Mouse (Mus musculus): ENCODE results near the gene Dlx3. TPM values are rescaled to one million over a fixed set of nuclear protein-coding genes. Genes with fewer than 3 reads are reported as not detected.
A peak's percentile ranks its signal among the peaks of the same experiment; 100 is the strongest.

Gene Dlx3
- polyA plus RNA-seq, 1 experiment: not detected

DNA sequence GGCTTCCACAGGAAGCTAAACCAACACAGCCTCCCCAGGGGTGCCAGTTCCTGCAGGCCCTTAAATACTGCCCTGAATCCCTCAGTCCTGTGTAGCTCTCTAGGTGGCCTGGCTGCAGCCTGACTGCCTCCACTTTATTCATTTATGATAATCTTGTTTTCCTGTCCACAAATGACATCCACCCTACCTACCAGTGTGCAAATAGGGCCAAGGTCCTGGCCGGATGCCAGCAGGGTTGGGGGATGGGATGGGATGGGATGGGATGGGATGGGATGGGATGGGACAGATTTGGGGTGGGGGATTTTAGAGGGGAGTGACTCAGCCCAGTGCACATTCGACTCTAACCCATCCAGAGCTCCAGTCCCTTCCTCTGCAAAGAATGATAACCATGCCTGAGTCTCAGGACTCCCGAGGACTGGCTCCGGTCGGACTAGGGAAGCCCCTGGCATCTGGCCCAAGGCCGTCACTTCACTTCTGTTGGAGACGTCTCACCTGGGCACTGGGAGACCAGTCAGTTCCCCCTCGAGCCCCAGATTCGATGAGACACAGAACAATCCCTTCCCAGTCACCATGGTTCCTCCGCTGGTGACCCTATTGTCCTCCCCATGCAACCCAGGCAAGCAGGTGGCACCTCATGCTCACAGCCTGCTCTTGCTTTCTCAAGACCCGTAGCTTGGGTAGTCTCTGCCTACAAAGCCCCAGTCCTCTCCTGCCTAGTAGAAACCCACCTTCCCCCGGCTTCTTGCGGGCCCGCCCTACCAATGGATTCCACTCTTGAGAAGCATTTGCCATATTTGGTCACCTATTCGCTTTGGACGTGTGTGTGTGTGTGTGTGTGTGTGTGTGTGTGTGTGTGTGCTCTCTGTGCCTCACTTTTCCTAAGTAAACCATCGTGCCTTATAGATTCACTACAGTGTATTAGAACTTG is 32.4 kb upstream of the Dlx3 start:
- Histone ChIP-seq H3K4me3 (ENCODE audit: extremely low read depth, insufficient read depth, insufficient read length) (no peak overlapping the region), H3K36me3 (ENCODE audit: control insufficient read depth, insufficient read depth, low read length) (no peaks in the 10 kb centered on the region), H3K27me3 (ENCODE audit: control insufficient read depth, insufficient read depth, low read length) (0 out of 2 replicates have a peak, but pooled peaks cover 1% of the 10 kb centered on the region), H3K4me1 (ENCODE audit: control insufficient read depth, insufficient read depth, insufficient read length) (no peaks in the 10 kb centered on the region; the same call in 1 of the 2 replicates), H3K27ac (ENCODE audit: insufficient read depth, low read length) (no peak overlapping the region)
- WGBS: 84% methylated on average over 17 of the region's 17 CpGs
- no peak for DNase-seq (ENCODE audit: low read depth in 1 of 2, low spot score in 2 of 2)
- TF ChIP-seq CTCF (IDR thresholded peaks at IDR 0.05; ENCODE audit: extremely low read depth, insufficient read depth, insufficient read length, insufficient replicate concordance) (no peak), POLR2A (IDR thresholded peaks at IDR 0.05; ENCODE audit: low read depth, low read length) (no peak)

DNA sequence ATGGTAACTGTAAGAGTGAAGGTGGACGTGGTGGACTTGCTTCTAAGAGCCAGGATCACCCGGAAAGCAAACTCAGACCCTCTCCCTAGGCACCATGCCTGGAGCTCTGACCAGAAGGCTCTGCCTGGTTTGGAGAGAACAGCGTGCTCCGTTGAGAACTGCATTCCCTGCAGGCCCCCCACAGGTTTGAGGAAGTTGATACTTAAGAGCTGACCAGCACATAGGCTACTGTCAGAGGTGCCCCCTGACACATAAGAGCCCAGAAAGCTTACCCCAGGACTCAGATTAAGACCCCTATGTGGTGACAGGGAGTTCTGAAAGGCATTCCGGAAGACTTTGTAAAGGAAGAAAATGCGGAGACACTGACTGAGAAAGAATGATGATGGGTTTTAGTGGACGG is 31.6 kb upstream of the Dlx3 start:
- 0 out of 2 replicates have a peak, but pooled peaks cover 1% of the 10 kb centered on the region for H3K27me3 ChIP-seq (ENCODE audit: control insufficient read depth, insufficient read depth, low read length)
- DNase-seq (ENCODE audit: low read depth in 1 of 2, low spot score in 2 of 2): no peak
- H3K36me3 ChIP-seq (ENCODE audit: control insufficient read depth, insufficient read depth, low read length): no peaks in the 10 kb centered on the region
- no peak overlapping the region for H3K4me3 ChIP-seq (ENCODE audit: extremely low read depth, insufficient read depth, insufficient read length)
- TF ChIP-seq POLR2A (IDR thresholded peaks at IDR 0.05; ENCODE audit: low read depth, low read length) (no peak), CTCF (IDR thresholded peaks at IDR 0.05; ENCODE audit: extremely low read depth, insufficient read depth, insufficient read length, insufficient replicate concordance) (no peak)
- H3K4me1 ChIP-seq (ENCODE audit: control insufficient read depth, insufficient read depth, insufficient read length): no peaks in the 10 kb centered on the region; the same call in 1 of the 2 replicates
- peak overlapping the region; percentile 69 for H3K27ac ChIP-seq (ENCODE audit: insufficient read depth, low read length)
- 67% methylated on average over 7 of the region's 7 CpGs for WGBS

DNA sequence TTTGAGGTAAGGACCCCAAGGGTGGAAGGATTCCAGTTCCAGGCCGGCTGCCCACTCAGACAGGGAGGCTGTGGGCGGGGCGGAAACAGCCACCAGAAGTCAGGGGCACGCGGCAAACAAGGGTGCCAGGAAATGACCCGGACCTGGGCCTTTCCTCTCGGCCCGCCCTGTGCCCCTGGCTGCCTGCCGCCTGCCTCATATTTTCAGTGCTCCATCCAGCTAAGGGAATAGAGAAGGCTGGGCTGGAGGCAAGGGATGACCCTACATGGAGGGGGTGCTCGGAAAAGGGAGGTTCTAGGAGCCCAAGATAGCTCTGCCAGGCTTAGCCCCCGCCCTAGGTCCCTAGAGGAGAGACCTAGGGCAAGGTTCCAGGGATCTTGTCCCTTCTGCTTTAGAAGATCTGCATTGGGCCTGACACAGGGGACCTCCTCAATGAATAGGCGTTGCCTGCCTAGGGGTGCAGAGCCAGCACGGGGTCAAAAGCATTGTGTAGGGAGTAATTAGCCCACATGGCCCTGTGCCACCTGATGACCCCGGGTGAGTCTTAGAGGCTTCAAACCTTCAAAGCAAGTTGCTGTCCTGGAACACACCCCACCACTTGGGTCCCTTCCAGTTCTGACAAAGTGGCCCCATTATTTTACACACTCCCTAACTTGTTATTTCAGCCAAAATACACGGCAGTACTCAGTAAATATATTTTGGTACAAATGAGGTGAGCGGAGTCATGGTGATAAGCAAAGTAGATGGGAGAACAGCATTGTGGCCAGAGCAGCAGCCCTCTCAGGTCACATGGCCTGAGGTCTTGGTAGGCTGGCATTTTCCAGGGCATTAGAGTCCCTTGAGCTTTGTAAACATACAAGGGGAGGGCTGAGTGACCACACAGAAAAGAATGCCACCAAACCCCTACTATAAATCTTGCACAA is 30.8 kb upstream of the Dlx3 start:
- TF ChIP-seq POLR2A (IDR thresholded peaks at IDR 0.05; ENCODE audit: low read depth, low read length): no peak
- no peak for TF ChIP-seq CTCF (IDR thresholded peaks at IDR 0.05; ENCODE audit: extremely low read depth, insufficient read depth, insufficient read length, insufficient replicate concordance)
- Histone ChIP-seq H3K27ac (ENCODE audit: insufficient read depth, low read length) (peak overlapping the region; percentile 69), H3K4me1 (ENCODE audit: control insufficient read depth, insufficient read depth, insufficient read length) (no peaks in the 10 kb centered on the region; the same call in 1 of the 2 replicates), H3K36me3 (ENCODE audit: control insufficient read depth, insufficient read depth, low read length) (no peaks in the 10 kb centered on the region), H3K27me3 (ENCODE audit: control insufficient read depth, insufficient read depth, low read length) (0 out of 2 replicates have a peak, but pooled peaks cover 1% of the 10 kb centered on the region), H3K4me3 (ENCODE audit: extremely low read depth, insufficient read depth, insufficient read length) (no peak overlapping the region)
- 42% methylated on average over 16 of the region's 16 CpGs for WGBS
- DNase-seq (ENCODE audit: low read depth in 1 of 2, low spot score in 2 of 2): no peak

DNA sequence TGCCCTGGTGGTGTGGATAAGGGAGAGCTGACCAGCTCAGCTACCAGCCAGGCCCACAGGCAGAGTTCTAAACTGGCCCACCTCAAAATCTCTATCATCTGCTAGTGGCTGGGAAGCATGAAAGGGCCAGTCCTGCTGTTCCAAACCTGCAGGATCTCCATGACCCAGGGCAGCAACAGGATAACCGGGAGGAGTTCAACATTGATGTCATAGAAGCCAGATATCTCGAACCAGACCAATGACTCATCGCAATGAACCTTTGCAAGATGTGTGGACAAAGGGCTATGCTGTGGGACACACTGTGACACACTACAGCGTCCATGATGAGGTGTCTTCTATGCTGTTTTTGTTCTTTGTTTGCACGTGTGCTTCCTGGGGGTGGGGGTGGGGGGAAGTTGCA is 26.8 kb upstream of the Dlx3 start:
- Histone ChIP-seq H3K4me1 (ENCODE audit: control insufficient read depth, insufficient read depth, insufficient read length) (no peaks in the 10 kb centered on the region; the same call in 1 of the 2 replicates), H3K27me3 (ENCODE audit: control insufficient read depth, insufficient read depth, low read length) (0 out of 2 replicates have a peak, but pooled peaks cover 1% of the 10 kb centered on the region), H3K36me3 (ENCODE audit: control insufficient read depth, insufficient read depth, low read length) (no peaks in the 10 kb centered on the region), H3K4me3 (ENCODE audit: extremely low read depth, insufficient read depth, insufficient read length) (no peak overlapping the region), H3K27ac (ENCODE audit: insufficient read depth, low read length) (no peak overlapping the region)
- TF ChIP-seq POLR2A (IDR thresholded peaks at IDR 0.05; ENCODE audit: low read depth, low read length): no peak
- no peak for TF ChIP-seq CTCF (IDR thresholded peaks at IDR 0.05; ENCODE audit: extremely low read depth, insufficient read depth, insufficient read length, insufficient replicate concordance)
- WGBS: 78% methylated on average over 5 of the region's 5 CpGs
- DNase-seq (ENCODE audit: low read depth in 1 of 2, low spot score in 2 of 2): no peak

DNA sequence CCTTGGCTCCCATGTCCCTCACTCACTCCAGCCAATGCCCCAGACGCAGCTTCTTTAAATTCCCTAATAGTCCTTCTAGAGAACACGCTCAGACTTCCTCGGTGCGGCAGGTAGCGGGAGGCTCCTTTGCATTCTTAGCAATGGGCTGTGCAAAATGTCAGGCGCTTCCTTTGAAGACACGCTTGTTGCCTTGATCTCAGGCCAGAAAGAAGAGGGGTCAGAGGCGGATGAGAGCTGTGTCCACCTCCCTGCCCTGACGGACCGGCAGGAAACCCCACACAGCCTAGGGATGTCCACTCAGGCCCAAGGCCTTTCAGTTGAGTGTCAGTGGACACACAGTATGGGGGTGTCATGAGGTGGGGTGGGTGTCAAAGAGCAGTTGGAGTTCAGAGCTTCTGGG is 24.3 kb upstream of the Dlx3 start:
- TF ChIP-seq POLR2A (IDR thresholded peaks at IDR 0.05; ENCODE audit: low read depth, low read length) (no peak), CTCF (IDR thresholded peaks at IDR 0.05; ENCODE audit: extremely low read depth, insufficient read depth, insufficient read length, insufficient replicate concordance) (no peak)
- H3K36me3 ChIP-seq (ENCODE audit: control insufficient read depth, insufficient read depth, low read length): no peaks in the 10 kb centered on the region
- H3K27me3 ChIP-seq (ENCODE audit: control insufficient read depth, insufficient read depth, low read length): no peaks in the 10 kb centered on the region
- no peak overlapping the region for H3K27ac ChIP-seq (ENCODE audit: insufficient read depth, low read length)
- H3K4me3 ChIP-seq (ENCODE audit: extremely low read depth, insufficient read depth, insufficient read length): no peak overlapping the region
- H3K4me1 ChIP-seq (ENCODE audit: control insufficient read depth, insufficient read depth, insufficient read length): no peaks in the 10 kb centered on the region
- WGBS: 89% methylated on average over 10 of the region's 10 CpGs
- no peak for DNase-seq (ENCODE audit: low read depth in 1 of 2, low spot score in 2 of 2)

DNA sequence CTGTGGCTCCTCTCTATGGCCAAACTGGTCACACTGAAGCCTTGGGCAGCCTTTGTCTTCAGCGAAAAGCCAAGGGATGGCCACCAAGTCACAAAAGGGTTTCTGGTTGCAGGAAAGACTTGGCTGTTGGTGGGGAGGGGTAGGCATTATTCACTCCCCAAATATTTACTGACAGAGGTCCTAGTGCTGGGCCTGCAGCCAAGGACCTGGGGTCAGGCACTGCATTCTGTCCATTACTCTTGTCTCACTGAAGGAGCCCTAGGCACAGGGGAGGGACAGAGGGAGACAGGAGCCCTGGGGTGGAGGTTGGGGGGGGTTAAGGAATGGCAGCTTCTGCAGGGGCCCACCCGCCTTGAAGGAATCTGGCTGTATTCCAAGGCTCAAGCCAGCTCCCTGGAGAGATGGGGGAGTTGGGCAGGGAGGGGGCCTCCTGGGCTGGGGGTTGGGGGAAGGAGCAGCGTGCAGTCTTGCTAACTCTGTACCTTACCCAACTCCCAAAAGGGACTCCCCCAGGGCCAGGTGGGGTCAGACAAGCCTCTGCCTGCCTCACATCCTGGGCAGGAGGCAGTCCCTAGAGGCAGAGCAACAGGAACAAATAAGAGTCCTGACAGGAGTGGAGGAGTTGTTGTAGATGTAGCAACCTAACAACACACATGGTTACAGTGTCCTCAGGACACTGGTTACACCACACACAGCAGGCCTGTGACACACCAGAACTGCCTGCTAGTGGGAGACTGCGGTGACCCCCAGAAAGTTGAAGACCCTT is 23.1 kb upstream of the Dlx3 start:
- no peak for DNase-seq (ENCODE audit: low read depth in 1 of 2, low spot score in 2 of 2)
- TF ChIP-seq POLR2A (IDR thresholded peaks at IDR 0.05; ENCODE audit: low read depth, low read length): no peak
- no peak for TF ChIP-seq CTCF (IDR thresholded peaks at IDR 0.05; ENCODE audit: extremely low read depth, insufficient read depth, insufficient read length, insufficient replicate concordance)
- H3K4me1 ChIP-seq (ENCODE audit: control insufficient read depth, insufficient read depth, insufficient read length): no peaks in the 10 kb centered on the region
- H3K4me3 ChIP-seq (ENCODE audit: extremely low read depth, insufficient read depth, insufficient read length): no peak overlapping the region
- WGBS: 65% methylated on average over 4 of the region's 4 CpGs
- no peak overlapping the region for H3K27ac ChIP-seq (ENCODE audit: insufficient read depth, low read length)
- no peaks in the 10 kb centered on the region for H3K27me3 ChIP-seq (ENCODE audit: control insufficient read depth, insufficient read depth, low read length)
- no peaks in the 10 kb centered on the region for H3K36me3 ChIP-seq (ENCODE audit: control insufficient read depth, insufficient read depth, low read length)
